Mouse (Mus musculus): Measurements from ENCODE around the gene Taok1. TPM values are rescaled to one million over a fixed set of nuclear protein-coding genes. Genes with fewer than 3 reads are reported as not detected.

Gene Taok1
- polyA plus RNA-seq, 1 experiment from 2014 or later: 19.6 TPM

DNA sequence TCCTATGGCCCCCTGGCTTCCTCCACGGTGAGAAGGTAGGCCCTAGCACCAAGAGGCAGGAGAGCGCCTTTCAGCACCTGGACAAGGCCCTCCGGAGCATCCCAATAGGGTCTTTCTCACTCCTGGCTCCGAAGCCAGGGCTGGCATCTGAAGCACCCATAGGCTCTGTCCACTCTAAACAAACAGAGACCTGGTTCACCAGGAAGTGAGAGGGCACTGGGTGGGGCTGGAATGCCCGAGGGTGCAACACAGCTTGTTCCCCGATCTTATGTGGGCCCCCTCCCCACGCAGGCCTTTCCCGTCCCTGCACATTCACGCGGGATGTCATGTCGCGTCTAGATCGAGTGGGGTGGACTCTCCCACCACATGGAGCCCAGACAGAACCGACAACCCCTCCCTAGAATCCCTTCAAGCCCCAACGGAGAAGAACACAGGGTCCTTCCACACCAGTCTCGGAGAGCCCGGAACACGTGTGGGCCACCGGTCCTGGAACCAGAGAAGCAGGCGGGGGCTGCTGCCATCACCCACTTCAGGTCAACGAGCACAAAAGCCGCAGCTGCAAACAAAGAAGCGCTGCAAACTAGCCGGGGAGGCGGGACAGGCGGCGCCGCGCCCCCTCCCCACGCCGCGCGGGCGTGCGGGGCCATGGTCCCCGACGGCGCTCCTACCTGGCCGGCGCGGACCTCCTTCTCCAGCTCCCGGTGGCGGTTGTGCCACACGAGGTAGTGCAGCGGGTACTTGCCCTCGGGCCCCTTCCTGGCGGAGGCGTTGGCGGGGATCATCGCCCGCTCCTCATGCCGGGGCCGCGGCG is 118.6 kb downstream of the Taok1 start:
- ATAC-seq (ENCODE audit: low read depth) (no peak), DNase-seq (ENCODE audit: low spot score) (no peak)
- H3K27ac ChIP-seq (replicated peaks; ENCODE audit: low read depth, low read length): peak overlapping the region; percentile 70; the same call in 1 of the 2 replicates
- peak overlapping the region; percentile 95 for H3K4me2 ChIP-seq (ENCODE audit: low read depth, low read length)
- no peaks in the 10 kb centered on the region for H3K36me3 ChIP-seq (ENCODE audit: control insufficient read depth, insufficient read depth, low read length)
- H3K4me1 ChIP-seq (ENCODE audit: control insufficient read depth, insufficient read depth, low read length): peaks cover 50% of the 10 kb centered on the region
- H3K9me3 ChIP-seq (ENCODE audit: control insufficient read depth, low read length): no peaks in the 10 kb centered on the region
- H3K9ac ChIP-seq (ENCODE audit: low read depth, low read length): peak overlapping the region; percentile 84
- H3K27me3 ChIP-seq (replicated peaks; ENCODE audit: control insufficient read depth, insufficient read depth, low read length): no peaks in the 10 kb centered on the region
- 3% methylated on average over 25 of the region's 55 CpGs for WGBS
- peak overlapping the region; percentile 91 for H3K4me3 ChIP-seq (ENCODE audit: low read depth, low read length)

DNA sequence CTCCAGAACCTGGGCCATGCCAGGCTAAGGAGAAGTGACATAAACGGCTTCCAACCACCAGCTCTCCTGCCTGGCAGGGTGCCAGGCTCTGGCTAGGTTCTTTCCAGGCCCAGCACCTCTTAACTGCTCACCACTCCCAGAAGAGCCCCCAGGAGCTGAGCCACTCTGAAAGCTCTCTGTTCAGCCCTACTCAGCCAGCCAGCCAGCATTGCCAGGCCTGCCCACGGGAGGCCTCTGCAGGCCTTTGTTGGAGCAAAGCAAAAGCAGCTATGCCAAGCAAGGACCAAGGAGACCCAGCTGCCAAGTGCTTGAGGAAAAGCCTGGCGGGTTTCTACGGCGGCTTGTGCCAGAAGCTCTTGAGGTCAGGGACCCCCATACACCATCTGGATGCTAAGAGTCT is 120.8 kb downstream of the Taok1 start:
- Histone ChIP-seq H3K9ac (ENCODE audit: low read depth, low read length) (peak overlapping the region; percentile 25; the same call in 1 of the 2 replicates), H3K4me3 (ENCODE audit: low read depth, low read length) (no peak overlapping the region)

DNA sequence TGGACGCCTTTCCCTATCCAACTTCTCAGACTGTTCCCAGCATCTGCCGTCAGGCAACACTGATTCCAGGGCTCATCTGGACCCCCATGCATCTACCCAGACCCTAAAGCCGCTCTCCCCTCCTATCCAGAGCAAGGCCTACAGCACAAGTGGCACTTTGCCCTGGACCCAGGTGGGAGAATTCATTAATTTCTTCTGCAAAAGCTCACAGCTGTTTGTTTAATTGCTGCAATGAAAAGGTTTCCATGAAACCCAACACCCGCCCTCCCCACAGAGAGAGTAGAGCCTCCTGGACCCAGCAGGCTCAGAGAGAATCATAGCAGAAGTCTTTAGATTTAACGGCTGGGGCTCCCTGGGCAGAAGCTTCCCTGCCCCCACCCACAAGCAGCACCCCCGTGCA is 122.4 kb downstream of the Taok1 start:
- 48% methylated on average over 6 of the region's 6 CpGs for WGBS
- DNase-seq (ENCODE audit: low spot score): peak; percentile 66
- Histone ChIP-seq H3K9me3 (ENCODE audit: control insufficient read depth, low read length) (no peaks in the 10 kb centered on the region), H3K9ac (ENCODE audit: low read depth, low read length) (no peak overlapping the region), H3K27me3 (replicated peaks; ENCODE audit: control insufficient read depth, insufficient read depth, low read length) (no peaks in the 10 kb centered on the region), H3K36me3 (ENCODE audit: control insufficient read depth, insufficient read depth, low read length) (no peaks in the 10 kb centered on the region), H3K4me3 (ENCODE audit: low read depth, low read length) (no peak overlapping the region), H3K27ac (replicated peaks; ENCODE audit: low read depth, low read length) (no peak overlapping the region), H3K4me2 (ENCODE audit: low read depth, low read length) (no peak overlapping the region), H3K4me1 (ENCODE audit: control insufficient read depth, insufficient read depth, low read length) (peaks cover 35% of the 10 kb centered on the region)
- ATAC-seq (ENCODE audit: low read depth): peak; percentile 17; the same call in 1 of the 2 replicates

More for the DNA sequence above, 120.8 kb downstream of the Taok1 start:
- H3K4me2 ChIP-seq (ENCODE audit: low read depth, low read length): 0 out of 2 replicates have a peak overlapping the region, but pooled peaks have one; percentile 7
- H3K9me3 ChIP-seq (ENCODE audit: control insufficient read depth, low read length): no peaks in the 10 kb centered on the region
- WGBS: 61% methylated on average over 5 of the region's 5 CpGs
- no peak overlapping the region for H3K27ac ChIP-seq (replicated peaks; ENCODE audit: low read depth, low read length)
- DNase-seq (ENCODE audit: low spot score) (peak; percentile 42), ATAC-seq (ENCODE audit: low read depth) (no peak)
- H3K36me3 ChIP-seq (ENCODE audit: control insufficient read depth, insufficient read depth, low read length): no peaks in the 10 kb centered on the region
- H3K4me1 ChIP-seq (ENCODE audit: control insufficient read depth, insufficient read depth, low read length): peaks cover 44% of the 10 kb centered on the region
- no peaks in the 10 kb centered on the region for H3K27me3 ChIP-seq (replicated peaks; ENCODE audit: control insufficient read depth, insufficient read depth, low read length)

DNA sequence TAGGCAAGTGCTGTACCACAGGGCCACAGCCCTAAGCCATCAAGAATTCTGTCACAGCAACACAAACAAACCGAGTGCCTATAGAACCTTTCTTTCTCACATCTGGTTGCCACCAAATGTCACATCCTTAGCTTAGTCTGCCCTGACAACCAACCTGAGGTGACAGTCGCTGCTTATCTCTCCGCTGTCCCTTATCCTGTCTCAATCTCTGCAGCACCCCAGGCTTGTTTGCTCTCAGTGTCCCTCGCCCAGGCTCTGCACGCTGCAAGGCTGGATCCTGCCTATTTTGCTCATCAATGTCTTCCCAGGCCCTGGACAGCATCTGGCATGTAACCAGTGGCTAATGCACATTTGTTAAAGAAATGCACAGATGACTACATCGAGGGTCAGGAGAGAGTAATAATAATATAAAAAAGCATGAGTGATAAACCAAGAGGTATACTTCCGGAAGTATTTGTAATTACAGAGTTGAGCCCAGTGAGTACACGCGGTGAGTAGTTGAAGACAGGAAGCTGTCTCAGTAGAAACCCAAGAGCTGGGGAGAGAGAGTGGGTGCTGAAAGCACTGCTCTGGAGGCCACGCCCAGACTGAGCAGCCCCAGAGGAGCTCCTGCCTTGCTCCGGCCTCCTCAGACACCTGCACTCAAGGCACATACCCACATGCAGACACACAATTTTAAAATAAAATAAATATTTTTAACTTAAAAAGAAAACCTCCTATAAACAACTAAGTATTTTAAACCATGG is 123.9 kb downstream of the Taok1 start:
- Histone ChIP-seq H3K4me3 (ENCODE audit: low read depth, low read length) (no peak overlapping the region), H3K36me3 (ENCODE audit: control insufficient read depth, insufficient read depth, low read length) (no peaks in the 10 kb centered on the region), H3K27ac (replicated peaks; ENCODE audit: low read depth, low read length) (no peak overlapping the region), H3K9me3 (ENCODE audit: control insufficient read depth, low read length) (no peaks in the 10 kb centered on the region), H3K4me1 (ENCODE audit: control insufficient read depth, insufficient read depth, low read length) (peaks cover 31% of the 10 kb centered on the region), H3K9ac (ENCODE audit: low read depth, low read length) (no peak overlapping the region), H3K4me2 (ENCODE audit: low read depth, low read length) (no peak overlapping the region), H3K27me3 (replicated peaks; ENCODE audit: control insufficient read depth, insufficient read depth, low read length) (no peaks in the 10 kb centered on the region)
- ATAC-seq (ENCODE audit: low read depth) (no peak), DNase-seq (ENCODE audit: low spot score) (no peak)
- WGBS: 62% methylated on average over 11 of the region's 11 CpGs

DNA sequence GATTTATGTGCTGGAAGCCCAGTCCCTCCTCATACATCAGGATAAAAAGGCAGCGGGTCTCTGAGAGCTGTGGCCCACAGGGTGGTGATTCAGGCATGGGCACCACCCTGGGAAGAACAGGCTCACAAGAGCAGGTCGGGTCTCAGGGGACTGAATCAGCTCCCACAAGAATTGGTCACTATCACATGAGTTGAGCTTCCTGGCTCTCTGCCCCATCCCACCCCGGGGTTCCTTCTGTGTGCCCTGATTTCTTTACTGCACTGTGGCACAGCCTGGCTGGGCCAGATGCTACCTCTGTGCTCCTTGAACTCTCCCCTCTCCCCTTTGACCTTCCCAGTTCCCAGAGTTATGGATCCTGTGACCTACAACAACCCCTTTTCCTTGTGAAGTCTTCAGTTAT is 124.6 kb downstream of the Taok1 start:
- 88% methylated on average over 2 of the region's 3 CpGs for WGBS
- no peaks in the 10 kb centered on the region for H3K9me3 ChIP-seq (ENCODE audit: control insufficient read depth, low read length)

More for the DNA sequence above, 124.6 kb downstream of the Taok1 start:
- H3K9ac ChIP-seq (ENCODE audit: low read depth, low read length): no peak overlapping the region
- no peak overlapping the region for H3K27ac ChIP-seq (replicated peaks; ENCODE audit: low read depth, low read length)
- no peak for ATAC-seq (ENCODE audit: low read depth)
- no peak overlapping the region for H3K4me2 ChIP-seq (ENCODE audit: low read depth, low read length)
- peaks cover 24% of the 10 kb centered on the region for H3K4me1 ChIP-seq (ENCODE audit: control insufficient read depth, insufficient read depth, low read length)
- no peaks in the 10 kb centered on the region for H3K27me3 ChIP-seq (replicated peaks; ENCODE audit: control insufficient read depth, insufficient read depth, low read length)
- no peak for DNase-seq (ENCODE audit: low spot score)
- H3K36me3 ChIP-seq (ENCODE audit: control insufficient read depth, insufficient read depth, low read length): no peaks in the 10 kb centered on the region
- H3K4me3 ChIP-seq (ENCODE audit: low read depth, low read length): no peak overlapping the region

Other genes with a start within 250 kb of the Taok1 start
- 4.4 and 7.2 TPM in 2 replicates for gene Coro6, start 145.4 kb downstream of the Taok1 start, polyA plus RNA-seq (2014; fragmentation: Nextera tagmentation; extraction: Ambion mirVana)
- gene Ankrd13b, start 118.1 kb downstream of the Taok1 start, polyA plus RNA-seq (2014; fragmentation: Nextera tagmentation; extraction: Ambion mirVana): 11.4 and 11.6 TPM in 2 replicates
- 15.1 and 16.7 TPM in 2 replicates for gene Git1, start 114.3 kb downstream of the Taok1 start, polyA plus RNA-seq (2014; fragmentation: Nextera tagmentation; extraction: Ambion mirVana)
- 2.3 and 3.3 TPM in 2 replicates for gene Abhd15, start 92.7 kb downstream of the Taok1 start, polyA plus RNA-seq (2014; fragmentation: Nextera tagmentation; extraction: Ambion mirVana)
- gene Trp53i13, start 91.8 kb downstream of the Taok1 start, polyA plus RNA-seq (2014; fragmentation: Nextera tagmentation; extraction: Ambion mirVana): 51.2 and 52.3 TPM in 2 replicates
- gene Gm10392, start 88.6 kb downstream of the Taok1 start, polyA plus RNA-seq (2014; fragmentation: Nextera tagmentation; extraction: Ambion mirVana): not detected in 2 replicates
- gene Nufip2, start 78.3 kb upstream of the Taok1 start, polyA plus RNA-seq (2014; fragmentation: Nextera tagmentation; extraction: Ambion mirVana): 4.6 and 6.5 TPM in 2 replicates
- gene Cryba1, start 117.5 kb upstream of the Taok1 start, polyA plus RNA-seq (2014; fragmentation: Nextera tagmentation; extraction: Ambion mirVana): not detected in 2 replicates
- 39.8 and 44.1 TPM in 2 replicates for gene Myo18a, start 155.4 kb upstream of the Taok1 start, polyA plus RNA-seq (2014; fragmentation: Nextera tagmentation; extraction: Ambion mirVana)
- 0.26 and 0.46 TPM in 2 replicates for gene Gm10277, start 179.9 kb upstream of the Taok1 start, polyA plus RNA-seq (2014; fragmentation: Nextera tagmentation; extraction: Ambion mirVana)